Mouse (Mus musculus): ENCODE data around the gene Tmem274. TPM values are rescaled to one million over a fixed set of nuclear protein-coding genes. Genes with fewer than 3 reads are reported as not detected.
A peak's percentile ranks its signal among the peaks of the same experiment; 100 is the strongest.

Gene Tmem274
- total and polyA plus RNA-seq, 2 experiments from 2014 or later, result not detected

- no peak for TF ChIP-seq CTCF (IDR thresholded peaks at IDR 0.05; ENCODE audit: low read depth)
- H3K9ac ChIP-seq (replicated peaks; ENCODE audit: low read length), result no peak overlapping the region
- no peak overlapping the region for H3K27ac ChIP-seq
- H3K4me3 ChIP-seq (ENCODE audit: low read length), result no peak overlapping the region
- H3K27me3 ChIP-seq (ENCODE audit: insufficient read depth, low read length), result no peaks in the 10 kb centered on the region
- ATAC-seq (no peak), DNase-seq (ENCODE audit: low spot score) (no peak)
- no peak overlapping the region for H3K4me2 ChIP-seq (ENCODE audit: low read depth, low read length)
- WGBS, result 26% methylated on average over 3 of the region's 3 CpGs
- H3K36me3 ChIP-seq (ENCODE audit: insufficient read depth, low read length), result peaks cover 7% of the 10 kb centered on the region; the same call in 1 of the 2 replicates
- no peaks in the 10 kb centered on the region for H3K9me3 ChIP-seq (ENCODE audit: low read length)
- no peaks in the 10 kb centered on the region for H3K4me1 ChIP-seq (ENCODE audit: insufficient read depth, low read length)
Measured at GRCm38 (mm10) chr4:149504858-149505257, 27.7 kb downstream of the Tmem274 start.

GRCm38 (mm10) chr4:149505261-149505967 is 28.2 kb downstream of the Tmem274 start:
- H3K27me3 ChIP-seq (ENCODE audit: insufficient read depth, low read length), result no peaks in the 10 kb centered on the region
- WGBS, result 58% methylated on average over 14 of the region's 15 CpGs
- no peak overlapping the region for H3K4me3 ChIP-seq (ENCODE audit: low read length)
- peaks cover 1% of the 10 kb centered on the region; the same call in 1 of the 2 replicates for H3K36me3 ChIP-seq (ENCODE audit: insufficient read depth, low read length)
- no peak for TF ChIP-seq CTCF (IDR thresholded peaks at IDR 0.05; ENCODE audit: low read depth)
- no peaks in the 10 kb centered on the region for H3K4me1 ChIP-seq (ENCODE audit: insufficient read depth, low read length)
- no peak overlapping the region for H3K27ac ChIP-seq
- ATAC-seq (no peak), DNase-seq (ENCODE audit: low spot score) (no peak)
- no peak overlapping the region for H3K4me2 ChIP-seq (ENCODE audit: low read depth, low read length)
- H3K9ac ChIP-seq (replicated peaks; ENCODE audit: low read length), result no peak overlapping the region
- no peaks in the 10 kb centered on the region for H3K9me3 ChIP-seq (ENCODE audit: low read length)

GRCm38 (mm10) chr4:149506904-149507303 is 29.7 kb downstream of the Tmem274 start:
- H3K9ac ChIP-seq (replicated peaks; ENCODE audit: low read length), result no peak overlapping the region
- no peaks in the 10 kb centered on the region for H3K36me3 ChIP-seq (ENCODE audit: insufficient read depth, low read length)
- no peaks in the 10 kb centered on the region for H3K27me3 ChIP-seq (ENCODE audit: insufficient read depth, low read length)
- TF ChIP-seq CTCF (IDR thresholded peaks at IDR 0.05; ENCODE audit: low read depth), result no peak
- ATAC-seq (no peak), DNase-seq (ENCODE audit: low spot score) (no peak)
- no peaks in the 10 kb centered on the region for H3K9me3 ChIP-seq (ENCODE audit: low read length)
- no peak overlapping the region for H3K4me3 ChIP-seq (ENCODE audit: low read length)
- no peaks in the 10 kb centered on the region for H3K4me1 ChIP-seq (ENCODE audit: insufficient read depth, low read length)
- no peak overlapping the region for H3K4me2 ChIP-seq (ENCODE audit: low read depth, low read length)
- H3K27ac ChIP-seq, result no peak overlapping the region
- WGBS, result 85% methylated on average over 3 of the region's 3 CpGs

GRCm38 (mm10) chr4:149511221-149511646 is 34.1 kb downstream of the Tmem274 start:
- WGBS, result 30% methylated on average over 6 of the region's 6 CpGs
- 0 out of 2 replicates have a peak, but pooled peaks have one; percentile 1 for TF ChIP-seq CTCF (IDR thresholded peaks at IDR 0.05; ENCODE audit: low read depth)
- ATAC-seq, result peak; percentile 35; the same call in 1 of the 2 replicates

GRCm38 (mm10) chr4:149512072-149512471 is 34.9 kb downstream of the Tmem274 start:
- 78% methylated on average over 7 of the region's 7 CpGs for WGBS

More at GRCm38 (mm10) chr4:149511221-149511646, 34.1 kb downstream of the Tmem274 start:
- peak; percentile 43 for DNase-seq (ENCODE audit: low spot score)
- no peaks in the 10 kb centered on the region for H3K36me3 ChIP-seq (ENCODE audit: insufficient read depth, low read length)
- H3K4me3 ChIP-seq (ENCODE audit: low read length), result no peak overlapping the region
- no peaks in the 10 kb centered on the region for H3K4me1 ChIP-seq (ENCODE audit: insufficient read depth, low read length)
- no peaks in the 10 kb centered on the region for H3K9me3 ChIP-seq (ENCODE audit: low read length)
- no peak overlapping the region for H3K9ac ChIP-seq (replicated peaks; ENCODE audit: low read length)
- no peaks in the 10 kb centered on the region for H3K27me3 ChIP-seq (ENCODE audit: insufficient read depth, low read length)
- H3K4me2 ChIP-seq (ENCODE audit: low read depth, low read length), result no peak overlapping the region
- peak overlapping the region; percentile 36; the same call in 1 of the 2 replicates for H3K27ac ChIP-seq

GRCm38 (mm10) chr4:149515706-149516105 is 38.5 kb downstream of the Tmem274 start:
- 91% methylated on average over 5 of the region's 5 CpGs for WGBS
- no peak for TF ChIP-seq CTCF (IDR thresholded peaks at IDR 0.05; ENCODE audit: low read depth)
- Histone ChIP-seq H3K36me3 (ENCODE audit: insufficient read depth, low read length) (no peaks in the 10 kb centered on the region), H3K9ac (replicated peaks; ENCODE audit: low read length) (no peak overlapping the region), H3K9me3 (ENCODE audit: low read length) (no peaks in the 10 kb centered on the region), H3K27me3 (ENCODE audit: insufficient read depth, low read length) (no peaks in the 10 kb centered on the region), H3K4me3 (ENCODE audit: low read length) (no peak overlapping the region), H3K27ac (no peak overlapping the region), H3K4me2 (ENCODE audit: low read depth, low read length) (no peak overlapping the region), H3K4me1 (ENCODE audit: insufficient read depth, low read length) (0 out of 2 replicates have a peak, but pooled peaks cover 6% of the 10 kb centered on the region)
- no peak for ATAC-seq
- no peak for DNase-seq (ENCODE audit: low spot score)

More at GRCm38 (mm10) chr4:149512072-149512471, 34.9 kb downstream of the Tmem274 start:
- no peak overlapping the region for H3K27ac ChIP-seq
- DNase-seq (ENCODE audit: low spot score) (no peak), ATAC-seq (no peak)
- H3K4me1 ChIP-seq (ENCODE audit: insufficient read depth, low read length), result no peaks in the 10 kb centered on the region
- no peak overlapping the region for H3K4me2 ChIP-seq (ENCODE audit: low read depth, low read length)
- no peaks in the 10 kb centered on the region for H3K36me3 ChIP-seq (ENCODE audit: insufficient read depth, low read length)
- no peaks in the 10 kb centered on the region for H3K27me3 ChIP-seq (ENCODE audit: insufficient read depth, low read length)
- no peak overlapping the region for H3K4me3 ChIP-seq (ENCODE audit: low read length)
- no peaks in the 10 kb centered on the region for H3K9me3 ChIP-seq (ENCODE audit: low read length)
- TF ChIP-seq CTCF (IDR thresholded peaks at IDR 0.05; ENCODE audit: low read depth), result no peak
- H3K9ac ChIP-seq (replicated peaks; ENCODE audit: low read length), result no peak overlapping the region

- peak within 1 kb of the TSS; percentile 77 for H3K27ac ChIP-seq
- WGBS, result under 1% methylated on average over 31 of the region's 46 CpGs
- H3K9me3 ChIP-seq (ENCODE audit: low read length), result no peaks in the 10 kb centered on the region
- ATAC-seq (peak; percentile 99), DNase-seq (ENCODE audit: low spot score) (peak; percentile 98)
- H3K27me3 ChIP-seq (ENCODE audit: insufficient read depth, low read length), result no peaks in the 10 kb centered on the region
- H3K4me1 ChIP-seq (ENCODE audit: insufficient read depth, low read length), result 0 out of 2 replicates have a peak, but pooled peaks cover 6% of the 10 kb centered on the region
- H3K36me3 ChIP-seq (ENCODE audit: insufficient read depth, low read length), result no peaks in the 10 kb centered on the region
- H3K9ac ChIP-seq (replicated peaks; ENCODE audit: low read length), result peak within 1 kb of the TSS; percentile 92
- peak within 1 kb of the TSS; percentile 91 for H3K4me3 ChIP-seq (ENCODE audit: low read length)
- peak within 1 kb of the TSS; percentile 97 for H3K4me2 ChIP-seq (ENCODE audit: low read depth, low read length)
- no peak for TF ChIP-seq CTCF (IDR thresholded peaks at IDR 0.05; ENCODE audit: low read depth)
Measured at GRCm38 (mm10) chr4:149517868-149518340, 40.7 kb downstream of the Tmem274 start, which contains the start of gene Ctnnbip1. Ctnnbip1 (plus strand) TSS chr4:149518236.
